Mouse (Mus musculus): ENCODE data around the gene Abcc3. TPM values are rescaled to one million over a fixed set of nuclear protein-coding genes. Genes with fewer than 3 reads are reported as not detected.

Gene Abcc3
- polyA plus RNA-seq, 1 experiment: 0.18 TPM

GRCm38 (mm10) chr11:94390825-94391224 lies 2.0 kb downstream of the Abcc3 start:
- TF ChIP-seq TAL1 (IDR thresholded peaks at IDR 0.05; ENCODE audit: low read length): no peak
- no peak for TF ChIP-seq GATA1 (IDR thresholded peaks at IDR 0.05; ENCODE audit: low read length)
- Histone ChIP-seq H3K27me3 (ENCODE audit: control insufficient read depth) (peaks cover 35% of the 10 kb centered on the region), H3K4me3 (replicated peaks) (no peak overlapping the region), H3K4me1 (ENCODE audit: control insufficient read depth) (no peaks in the 10 kb centered on the region), H3K9me3 (ENCODE audit: control insufficient read depth, low read length) (no peaks in the 10 kb centered on the region), H3K36me3 (ENCODE audit: control insufficient read depth) (no peaks in the 10 kb centered on the region)

DNA sequence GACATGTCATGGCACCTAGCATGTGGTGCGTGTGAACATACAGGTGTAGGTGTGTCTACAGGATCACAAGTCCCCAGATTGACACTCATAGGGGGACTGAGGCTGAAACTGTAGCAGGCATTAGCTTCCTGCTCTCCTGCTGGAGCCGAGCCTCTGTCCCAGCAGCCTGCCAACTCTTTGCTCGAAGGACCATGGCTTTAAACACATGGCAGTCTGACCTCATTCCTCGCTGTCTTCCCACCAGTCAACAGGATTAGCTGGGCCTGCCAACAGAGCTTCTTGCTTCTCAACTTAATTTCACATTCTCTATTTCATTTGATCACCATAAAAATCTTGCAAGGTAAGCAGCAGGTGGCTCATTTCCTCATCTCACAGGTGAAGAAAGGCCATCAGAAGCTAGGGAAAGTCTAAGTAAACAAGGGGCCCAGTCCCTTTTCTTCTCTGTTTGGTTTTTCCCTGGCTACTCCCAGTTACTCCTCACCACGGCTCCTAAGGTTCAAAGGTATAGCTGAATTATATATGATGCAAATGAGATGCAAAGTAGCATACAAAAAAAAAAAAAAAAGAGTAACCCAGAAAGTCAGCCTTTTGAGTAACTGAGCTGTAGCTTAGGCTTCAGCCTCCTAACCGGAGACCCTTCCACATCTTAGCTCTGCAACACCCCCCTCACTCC lies 2.9 kb downstream of the Abcc3 start:
- Histone ChIP-seq H3K36me3 (ENCODE audit: control insufficient read depth) (no peaks in the 10 kb centered on the region), H3K4me1 (ENCODE audit: control insufficient read depth) (no peaks in the 10 kb centered on the region), H3K4me3 (replicated peaks) (no peak overlapping the region), H3K9me3 (ENCODE audit: control insufficient read depth, low read length) (no peaks in the 10 kb centered on the region), H3K27me3 (ENCODE audit: control insufficient read depth) (peaks cover 39% of the 10 kb centered on the region)
- TF ChIP-seq GATA1 (IDR thresholded peaks at IDR 0.05; ENCODE audit: low read length) (no peak), TAL1 (IDR thresholded peaks at IDR 0.05; ENCODE audit: low read length) (no peak)

DNA sequence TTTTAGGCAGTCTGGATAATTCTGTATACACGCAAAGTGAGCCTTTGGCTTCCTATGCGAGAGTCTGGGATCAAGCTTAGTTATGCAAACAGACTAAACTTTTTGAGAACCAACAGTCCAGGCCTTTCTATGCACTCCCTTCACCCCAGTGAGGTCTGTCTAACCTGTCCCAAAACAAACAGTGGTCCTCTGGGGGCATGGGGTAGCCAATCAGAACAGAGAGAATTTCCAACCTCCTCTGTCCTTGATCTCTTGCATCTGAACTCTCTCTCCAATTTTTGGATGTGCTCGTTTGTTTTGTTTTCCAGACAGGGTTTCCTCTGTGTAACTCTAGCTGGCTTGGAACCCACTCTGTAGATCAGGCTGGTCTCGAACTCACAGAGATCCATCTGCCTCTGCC lies 3.8 kb downstream of the Abcc3 start:
- Histone ChIP-seq H3K4me3 (replicated peaks) (no peak overlapping the region), H3K4me1 (ENCODE audit: control insufficient read depth) (no peaks in the 10 kb centered on the region), H3K9me3 (ENCODE audit: control insufficient read depth, low read length) (no peaks in the 10 kb centered on the region), H3K36me3 (ENCODE audit: control insufficient read depth) (no peaks in the 10 kb centered on the region), H3K27me3 (ENCODE audit: control insufficient read depth) (peaks cover 34% of the 10 kb centered on the region)
- no peak for TF ChIP-seq TAL1 (IDR thresholded peaks at IDR 0.05; ENCODE audit: low read length)
- TF ChIP-seq GATA1 (IDR thresholded peaks at IDR 0.05; ENCODE audit: low read length): no peak

- Histone ChIP-seq H3K4me1 (ENCODE audit: control insufficient read depth) (no peaks in the 10 kb centered on the region), H3K36me3 (ENCODE audit: control insufficient read depth) (no peaks in the 10 kb centered on the region), H3K9me3 (ENCODE audit: control insufficient read depth, low read length) (no peaks in the 10 kb centered on the region), H3K27me3 (ENCODE audit: control insufficient read depth) (peaks cover 25% of the 10 kb centered on the region), H3K4me3 (replicated peaks) (no peak overlapping the region)
- TF ChIP-seq TAL1 (IDR thresholded peaks at IDR 0.05; ENCODE audit: low read length) (no peak), GATA1 (IDR thresholded peaks at IDR 0.05; ENCODE audit: low read length) (no peak)
These were observed 5.0 kb downstream of the Abcc3 start for GRCm38 (mm10) chr11:94387756-94388155.

DNA sequence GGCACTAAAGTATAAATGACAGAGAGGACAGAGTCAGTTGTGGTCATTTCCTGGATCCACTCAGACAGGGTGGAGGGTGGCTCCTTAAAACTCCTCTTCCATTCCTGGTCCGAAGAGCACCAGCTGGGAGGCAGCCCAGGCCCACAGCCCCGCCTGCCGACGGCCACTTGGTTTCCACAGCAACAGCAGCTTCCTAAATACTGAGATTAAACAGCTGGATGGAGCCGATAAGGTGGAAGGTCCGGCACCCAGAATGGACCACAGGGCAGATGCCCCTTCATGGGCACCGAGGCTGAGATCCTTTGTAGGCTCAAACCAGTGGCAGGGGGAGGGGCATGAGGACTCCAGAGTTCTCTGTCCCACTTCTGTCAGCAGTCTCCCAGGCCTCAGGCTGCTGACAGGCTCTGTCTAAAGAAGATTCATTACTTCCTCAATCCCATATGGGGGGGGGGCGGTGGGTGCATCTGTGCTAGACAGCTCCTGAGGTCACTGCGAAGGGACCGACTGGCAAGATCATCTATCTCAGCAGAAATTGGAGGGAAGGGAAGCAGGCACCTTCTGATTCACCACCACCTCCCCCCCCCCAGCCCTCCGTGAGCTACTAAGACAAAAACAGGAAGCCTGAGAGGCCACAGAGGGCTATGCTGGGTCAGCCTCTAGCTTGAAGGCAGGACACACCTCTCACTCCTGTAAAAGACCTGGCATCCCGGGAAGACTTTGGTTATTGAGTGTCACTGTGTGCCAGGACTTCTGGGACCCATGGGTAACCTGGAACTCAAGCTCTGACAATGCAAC lies 6.6 kb downstream of the Abcc3 start:
- Histone ChIP-seq H3K27me3 (ENCODE audit: control insufficient read depth) (peaks cover 11% of the 10 kb centered on the region), H3K9me3 (ENCODE audit: control insufficient read depth, low read length) (no peaks in the 10 kb centered on the region), H3K4me3 (replicated peaks) (no peak overlapping the region), H3K36me3 (ENCODE audit: control insufficient read depth) (no peaks in the 10 kb centered on the region), H3K4me1 (ENCODE audit: control insufficient read depth) (no peaks in the 10 kb centered on the region)
- TF ChIP-seq TAL1 (IDR thresholded peaks at IDR 0.05; ENCODE audit: low read length): no peak
- no peak for TF ChIP-seq GATA1 (IDR thresholded peaks at IDR 0.05; ENCODE audit: low read length)

DNA sequence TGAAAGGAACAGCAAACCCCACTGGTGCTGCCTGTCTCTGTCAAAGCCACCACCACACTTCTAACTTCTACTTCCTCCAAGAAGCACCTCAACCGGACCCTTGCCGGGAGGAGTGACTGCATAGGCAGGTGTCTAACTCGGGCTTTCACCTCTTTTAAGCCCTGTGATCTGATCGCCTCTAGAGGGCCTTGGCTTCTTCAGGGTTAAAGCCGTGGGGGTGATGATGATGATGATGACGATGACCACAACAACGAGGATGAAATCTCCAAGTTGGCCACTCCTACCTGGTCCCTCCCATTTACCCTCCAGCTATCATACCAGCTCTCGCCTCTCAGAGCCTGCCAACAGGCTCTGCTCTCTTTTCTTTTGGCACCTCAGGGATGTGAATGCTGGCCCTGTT lies 13.1 kb downstream of the Abcc3 start:
- no peaks in the 10 kb centered on the region for H3K27me3 ChIP-seq (ENCODE audit: control insufficient read depth)
- no peak overlapping the region for H3K4me3 ChIP-seq (replicated peaks)
- no peaks in the 10 kb centered on the region for H3K4me1 ChIP-seq (ENCODE audit: control insufficient read depth)
- TF ChIP-seq GATA1 (IDR thresholded peaks at IDR 0.05; ENCODE audit: low read length): no peak
- no peak for TF ChIP-seq TAL1 (IDR thresholded peaks at IDR 0.05; ENCODE audit: low read length)
- no peaks in the 10 kb centered on the region for H3K9me3 ChIP-seq (ENCODE audit: control insufficient read depth, low read length)
- no peaks in the 10 kb centered on the region for H3K36me3 ChIP-seq (ENCODE audit: control insufficient read depth)

DNA sequence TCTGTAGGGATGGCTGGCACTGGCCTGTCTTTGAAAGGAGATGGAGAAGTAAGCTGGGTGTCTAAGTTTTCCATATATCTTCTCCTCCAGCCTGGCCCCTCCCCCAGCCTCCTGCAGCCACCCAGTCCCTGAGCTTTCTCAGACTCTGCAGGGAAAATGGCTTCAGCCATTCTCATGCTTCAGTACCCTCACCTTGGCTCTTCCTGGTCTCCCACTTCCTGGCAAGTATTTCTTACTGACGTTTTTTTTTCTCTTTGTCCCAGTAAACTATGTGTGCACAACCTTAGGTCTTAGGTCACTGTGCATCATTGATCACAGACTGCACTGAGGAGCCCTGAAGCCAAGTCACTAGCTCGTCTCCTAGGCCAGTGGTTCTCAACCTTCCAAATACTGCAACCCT lies 13.7 kb downstream of the Abcc3 start:
- Histone ChIP-seq H3K36me3 (ENCODE audit: control insufficient read depth) (no peaks in the 10 kb centered on the region), H3K9me3 (ENCODE audit: control insufficient read depth, low read length) (no peaks in the 10 kb centered on the region), H3K4me1 (ENCODE audit: control insufficient read depth) (no peaks in the 10 kb centered on the region), H3K27me3 (ENCODE audit: control insufficient read depth) (no peaks in the 10 kb centered on the region), H3K4me3 (replicated peaks) (no peak overlapping the region)
- TF ChIP-seq TAL1 (IDR thresholded peaks at IDR 0.05; ENCODE audit: low read length): no peak
- no peak for TF ChIP-seq GATA1 (IDR thresholded peaks at IDR 0.05; ENCODE audit: low read length)

DNA sequence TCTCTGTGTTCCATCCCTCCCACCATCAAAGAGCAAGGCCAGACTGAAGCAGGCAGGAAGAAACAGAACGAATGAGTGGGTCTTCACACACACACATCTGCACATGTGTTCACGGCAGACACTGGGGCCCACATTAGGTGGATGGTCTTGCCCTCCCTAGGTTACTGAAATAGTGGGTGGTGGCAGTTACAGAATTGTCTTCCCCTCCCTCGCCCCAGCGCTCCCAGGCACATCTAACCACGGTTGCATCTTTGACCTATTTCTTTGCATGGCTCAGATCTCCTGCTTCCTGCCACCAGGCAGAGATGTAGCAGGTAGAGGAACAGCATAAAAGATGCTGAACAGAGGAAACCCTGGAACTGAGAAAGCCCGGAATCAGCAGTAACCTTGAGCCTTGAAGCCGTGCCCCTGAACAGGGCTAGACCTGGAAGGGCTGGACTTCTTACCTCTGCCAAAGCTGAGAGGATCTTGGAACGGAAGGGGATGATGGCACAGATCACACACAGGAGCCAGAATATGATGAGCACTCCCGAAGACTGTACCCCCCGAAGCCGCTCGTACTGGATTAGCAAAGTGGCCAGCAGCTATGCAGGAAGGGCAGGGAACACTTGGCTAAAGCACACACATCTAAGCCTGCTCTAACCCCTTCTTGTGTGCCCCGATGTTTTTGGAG lies 18.4 kb downstream of the Abcc3 start:
- Histone ChIP-seq H3K4me3 (replicated peaks) (no peak overlapping the region), H3K4me1 (ENCODE audit: control insufficient read depth) (peaks cover 2% of the 10 kb centered on the region; the same call in 1 of the 2 replicates), H3K9me3 (ENCODE audit: control insufficient read depth, low read length) (no peaks in the 10 kb centered on the region), H3K27me3 (ENCODE audit: control insufficient read depth) (peaks cover 6% of the 10 kb centered on the region), H3K36me3 (ENCODE audit: control insufficient read depth) (no peaks in the 10 kb centered on the region)
- TF ChIP-seq GATA1 (IDR thresholded peaks at IDR 0.05; ENCODE audit: low read length) (no peak), TAL1 (IDR thresholded peaks at IDR 0.05; ENCODE audit: low read length) (no peak)

DNA sequence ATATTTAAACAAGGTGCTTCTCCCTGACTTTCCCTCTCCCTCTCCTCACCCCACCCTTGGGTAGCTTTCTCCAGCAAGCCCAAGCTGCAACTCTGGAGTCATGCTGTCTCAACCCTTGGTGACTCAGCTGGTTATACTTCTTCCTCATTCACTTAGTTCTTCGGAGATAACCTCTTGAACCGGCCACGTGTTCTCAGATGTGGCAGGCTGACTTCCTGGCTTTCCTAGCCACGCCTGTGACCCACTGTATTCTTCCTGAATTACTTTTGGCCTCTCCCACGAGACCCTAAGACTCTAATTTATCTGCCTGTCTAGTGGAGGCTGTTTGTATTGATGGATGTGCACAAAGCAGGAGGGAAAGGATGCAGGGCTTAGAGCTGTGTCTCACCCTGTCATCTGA lies 22.0 kb downstream of the Abcc3 start:
- Histone ChIP-seq H3K27me3 (ENCODE audit: control insufficient read depth) (peaks cover 6% of the 10 kb centered on the region), H3K9me3 (ENCODE audit: control insufficient read depth, low read length) (no peaks in the 10 kb centered on the region), H3K4me3 (replicated peaks) (no peak overlapping the region), H3K4me1 (ENCODE audit: control insufficient read depth) (peaks cover 2% of the 10 kb centered on the region; the same call in 1 of the 2 replicates), H3K36me3 (ENCODE audit: control insufficient read depth) (no peaks in the 10 kb centered on the region)
- TF ChIP-seq TAL1 (IDR thresholded peaks at IDR 0.05; ENCODE audit: low read length): no peak
- TF ChIP-seq GATA1 (IDR thresholded peaks at IDR 0.05; ENCODE audit: low read length): no peak
